Mouse (Mus musculus) stomach, postnatal 0 days (tissue): Measurements from ENCODE around the gene Cdk2ap1.

ENCODE experiments used
- CTCF ChIP-seq: IDR thresholded peaks from 2 replicates; pipeline ENCODE4 v1.5.1; 2016; ENCODE audit warnings: antibody characterized with exemption, low read depth, mild to moderate bottlenecking, moderate library complexity
- EP300 ChIP-seq: optimal IDR thresholded peaks from 2 replicates; pipeline ENCODE3; 2016; ENCODE audit warnings: antibody characterized with exemption

DNA sequence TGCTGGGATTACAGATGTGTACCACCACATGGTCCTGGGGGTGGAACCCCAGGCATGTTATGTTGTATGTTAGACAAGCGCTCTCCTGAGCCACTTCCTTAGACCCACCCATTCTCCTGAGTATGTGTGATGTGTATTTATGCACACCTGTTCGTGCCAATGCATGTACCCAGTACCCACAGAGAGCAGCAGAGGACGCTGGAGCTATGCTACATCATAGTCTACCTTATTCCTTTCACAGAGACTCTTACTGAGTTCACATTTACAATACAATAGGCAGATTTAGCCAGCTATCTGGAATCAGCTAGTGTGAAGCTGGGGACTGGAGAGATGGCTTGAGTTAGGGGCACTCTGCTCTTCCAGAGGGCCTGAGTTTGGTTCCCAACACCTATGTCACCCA, 6.2 kb downstream of the Cdk2ap1 start:
- TF ChIP-seq CTCF (peak; percentile 53), EP300 (no peak)
